Mouse (Mus musculus): ENCODE data around the gene Flg. TPM values are rescaled to one million over a fixed set of nuclear protein-coding genes. Genes with fewer than 3 reads are reported as not detected.

Gene Flg
- polyA plus RNA-seq, 1 experiment from 2014 or later: not detected

Other genes starting within 250 kb of the Flg start
- gene Gm4858, start 204.7 kb upstream of the Flg start, polyA plus RNA-seq (2015; fragmentation: Nextera tagmentation; extraction: Ambion mirVana): not detected in 2 replicates
- not detected in 2 replicates for gene Crnn, start 128.7 kb upstream of the Flg start, polyA plus RNA-seq (2015; fragmentation: Nextera tagmentation; extraction: Ambion mirVana)
- gene Flg2, start 76.2 kb upstream of the Flg start, polyA plus RNA-seq (2015; fragmentation: Nextera tagmentation; extraction: Ambion mirVana): not detected in 2 replicates
- gene Hrnr, start 46.2 kb downstream of the Flg start, polyA plus RNA-seq (2015; fragmentation: Nextera tagmentation; extraction: Ambion mirVana): 0.01 TPM in 1 of 2 replicates, not detected in the other
- not detected in 2 replicates for gene Rptn, start 120.2 kb downstream of the Flg start, polyA plus RNA-seq (2015; fragmentation: Nextera tagmentation; extraction: Ambion mirVana)
- 0.34 and 0.44 TPM in 2 replicates for gene Tchh, start 168.8 kb downstream of the Flg start, polyA plus RNA-seq (2015; fragmentation: Nextera tagmentation; extraction: Ambion mirVana)
- not detected in 2 replicates for gene Tchhl1, start 195.2 kb downstream of the Flg start, polyA plus RNA-seq (2015; fragmentation: Nextera tagmentation; extraction: Ambion mirVana)
- gene S100a11, start 247.0 kb downstream of the Flg start, polyA plus RNA-seq (2015; fragmentation: Nextera tagmentation; extraction: Ambion mirVana): 842 and 881 TPM in 2 replicates